Mouse (Mus musculus): ENCODE results near the gene Hcn4. TPM values are rescaled to one million over a fixed set of nuclear protein-coding genes. Genes with fewer than 3 reads are reported as not detected.

Gene Hcn4
- polyA plus RNA-seq (2014; fragmentation: Nextera tagmentation; extraction: Ambion mirVana) = 0.30 and 0.35 TPM in 2 replicates

GRCm38 (mm10) chr9:58823139-58823917 is at the start of gene Hcn4:
Hcn4 (plus strand) TSS chr9:58823412.
- Histone ChIP-seq H3K36me3 (ENCODE audit: control insufficient read depth, insufficient read depth, low read length) (no peaks in the 10 kb centered on the region), H3K27me3 (ENCODE audit: control insufficient read depth, insufficient read depth, low read length) (peaks cover 35% of the 10 kb centered on the region), H3K4me3 (ENCODE audit: low read depth, low read length) (peak within 1 kb of the TSS; percentile 75), H3K27ac (replicated peaks; ENCODE audit: low read depth, low read length) (no peak within 1 kb of the TSS), H3K9ac (ENCODE audit: low read length) (peak within 1 kb of the TSS; percentile 77), H3K9me3 (ENCODE audit: control insufficient read depth, low read length) (no peaks in the 10 kb centered on the region), H3K4me1 (ENCODE audit: control insufficient read depth, insufficient read depth, low read length) (0 out of 2 replicates have a peak, but pooled peaks cover 13% of the 10 kb centered on the region), H3K4me2 (ENCODE audit: low read depth, severe bottlenecking) (peak within 1 kb of the TSS; percentile 99)
- ATAC-seq (ENCODE audit: insufficient number of reproducible peaks, low FRiP score, low TSS enrichment, low read depth) (0 out of 2 replicates have a peak, but pooled peaks have one; percentile 2), DNase-seq (ENCODE audit: low spot score) (peak; percentile 57)
- under 1% methylated on average over 89 of the region's 95 CpGs for WGBS

DNA sequence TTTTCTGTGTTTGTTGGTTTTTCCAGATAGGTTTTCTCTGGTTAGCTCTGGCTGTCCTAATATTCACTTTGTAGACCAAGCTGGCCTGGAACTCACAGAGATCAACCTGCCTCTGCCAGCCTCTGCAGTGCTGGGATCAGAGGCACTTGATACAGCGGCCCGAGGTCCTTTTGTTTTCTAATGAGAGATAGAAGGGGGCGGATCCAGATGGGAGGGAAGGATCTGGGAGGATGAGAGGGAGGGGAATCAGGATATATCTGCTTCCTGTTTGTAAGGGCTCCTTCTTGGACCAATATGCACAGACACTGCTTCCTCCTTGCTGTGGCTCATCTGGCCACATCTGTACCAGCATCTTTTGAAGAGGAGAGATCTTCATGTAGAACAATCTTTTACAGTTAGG is 48.5 kb upstream of the Hcn4 start:
- Histone ChIP-seq H3K9ac (ENCODE audit: low read length) (no peak overlapping the region), H3K4me1 (ENCODE audit: control insufficient read depth, insufficient read depth, low read length) (no peaks in the 10 kb centered on the region), H3K27me3 (ENCODE audit: control insufficient read depth, insufficient read depth, low read length) (no peaks in the 10 kb centered on the region), H3K4me3 (ENCODE audit: low read depth, low read length) (no peak overlapping the region), H3K4me2 (ENCODE audit: low read depth, severe bottlenecking) (no peak overlapping the region), H3K9me3 (ENCODE audit: control insufficient read depth, low read length) (no peaks in the 10 kb centered on the region), H3K27ac (replicated peaks; ENCODE audit: low read depth, low read length) (no peak overlapping the region), H3K36me3 (ENCODE audit: control insufficient read depth, insufficient read depth, low read length) (no peaks in the 10 kb centered on the region)
- WGBS = 59% methylated on average over 3 of the region's 3 CpGs
- DNase-seq (ENCODE audit: low spot score) (no peak), ATAC-seq (ENCODE audit: insufficient number of reproducible peaks, low FRiP score, low TSS enrichment, low read depth) (no peak)

GRCm38 (mm10) chr9:58775363-58775762 is 47.8 kb upstream of the Hcn4 start:
- Histone ChIP-seq H3K27ac (replicated peaks; ENCODE audit: low read depth, low read length) (no peak overlapping the region), H3K4me2 (ENCODE audit: low read depth, severe bottlenecking) (no peak overlapping the region), H3K9me3 (ENCODE audit: control insufficient read depth, low read length) (no peaks in the 10 kb centered on the region), H3K9ac (ENCODE audit: low read length) (no peak overlapping the region), H3K27me3 (ENCODE audit: control insufficient read depth, insufficient read depth, low read length) (no peaks in the 10 kb centered on the region), H3K36me3 (ENCODE audit: control insufficient read depth, insufficient read depth, low read length) (no peaks in the 10 kb centered on the region), H3K4me1 (ENCODE audit: control insufficient read depth, insufficient read depth, low read length) (no peaks in the 10 kb centered on the region), H3K4me3 (ENCODE audit: low read depth, low read length) (no peak overlapping the region)
- no peak for DNase-seq (ENCODE audit: low spot score)
- WGBS = 16% methylated on average over 2 of the region's 2 CpGs
- no peak for ATAC-seq (ENCODE audit: insufficient number of reproducible peaks, low FRiP score, low TSS enrichment, low read depth)

DNA sequence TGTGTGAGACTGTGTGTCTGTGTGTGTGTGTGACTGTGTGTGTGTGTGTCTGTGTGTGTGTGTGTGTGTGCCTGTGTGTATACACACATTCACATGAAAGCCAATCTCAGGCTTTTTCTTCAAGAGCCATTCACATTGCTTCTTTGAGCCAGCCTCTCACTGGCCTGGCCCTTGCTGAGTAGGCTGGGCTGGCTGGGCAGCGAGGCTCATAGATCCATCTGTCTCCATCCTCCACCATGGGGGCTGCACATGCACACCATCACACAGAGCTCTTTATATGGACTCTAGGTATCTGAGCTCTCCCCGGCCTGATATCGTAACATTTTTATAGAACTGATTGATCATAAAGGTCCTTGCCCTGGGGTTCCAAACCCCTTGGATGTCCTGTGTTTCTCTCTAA is 33.7 kb upstream of the Hcn4 start:
- 79% methylated on average over 3 of the region's 3 CpGs for WGBS
- DNase-seq (ENCODE audit: low spot score) = no peak
- Histone ChIP-seq H3K4me1 (ENCODE audit: control insufficient read depth, insufficient read depth, low read length) (no peaks in the 10 kb centered on the region), H3K9me3 (ENCODE audit: control insufficient read depth, low read length) (no peaks in the 10 kb centered on the region), H3K36me3 (ENCODE audit: control insufficient read depth, insufficient read depth, low read length) (no peaks in the 10 kb centered on the region), H3K27ac (replicated peaks; ENCODE audit: low read depth, low read length) (no peak overlapping the region), H3K4me2 (ENCODE audit: low read depth, severe bottlenecking) (no peak overlapping the region), H3K27me3 (ENCODE audit: control insufficient read depth, insufficient read depth, low read length) (no peaks in the 10 kb centered on the region), H3K9ac (ENCODE audit: low read length) (no peak overlapping the region), H3K4me3 (ENCODE audit: low read depth, low read length) (no peak overlapping the region)
- no peak for ATAC-seq (ENCODE audit: insufficient number of reproducible peaks, low FRiP score, low TSS enrichment, low read depth)

DNA sequence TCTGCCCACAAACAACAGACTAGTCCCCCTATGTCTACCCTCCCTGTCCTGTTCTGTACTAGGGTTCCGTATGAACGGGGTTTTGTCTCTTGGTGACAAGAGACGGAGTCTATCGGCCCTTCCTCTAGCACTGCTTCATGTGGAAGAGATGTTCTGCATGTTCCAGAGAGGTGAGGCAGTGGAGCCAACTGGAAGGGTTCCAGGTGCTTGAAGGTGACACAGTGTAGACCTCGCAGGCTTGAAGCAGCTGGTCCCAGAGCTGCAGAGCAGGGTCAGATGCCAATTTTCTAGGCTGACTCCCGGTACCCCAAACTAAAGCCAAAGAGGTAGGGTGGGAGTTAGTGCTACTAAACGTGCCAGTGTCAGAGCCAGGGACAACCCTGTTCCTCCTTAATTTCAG is 25.1 kb upstream of the Hcn4 start:
- Histone ChIP-seq H3K27ac (replicated peaks; ENCODE audit: low read depth, low read length) (no peak overlapping the region), H3K9ac (ENCODE audit: low read length) (no peak overlapping the region), H3K4me1 (ENCODE audit: control insufficient read depth, insufficient read depth, low read length) (no peaks in the 10 kb centered on the region), H3K27me3 (ENCODE audit: control insufficient read depth, insufficient read depth, low read length) (no peaks in the 10 kb centered on the region), H3K36me3 (ENCODE audit: control insufficient read depth, insufficient read depth, low read length) (no peaks in the 10 kb centered on the region), H3K4me2 (ENCODE audit: low read depth, severe bottlenecking) (no peak overlapping the region), H3K9me3 (ENCODE audit: control insufficient read depth, low read length) (no peaks in the 10 kb centered on the region), H3K4me3 (ENCODE audit: low read depth, low read length) (no peak overlapping the region)
- ATAC-seq (ENCODE audit: insufficient number of reproducible peaks, low FRiP score, low TSS enrichment, low read depth) (no peak), DNase-seq (ENCODE audit: low spot score) (no peak)
- 91% methylated on average over 7 of the region's 7 CpGs for WGBS

DNA sequence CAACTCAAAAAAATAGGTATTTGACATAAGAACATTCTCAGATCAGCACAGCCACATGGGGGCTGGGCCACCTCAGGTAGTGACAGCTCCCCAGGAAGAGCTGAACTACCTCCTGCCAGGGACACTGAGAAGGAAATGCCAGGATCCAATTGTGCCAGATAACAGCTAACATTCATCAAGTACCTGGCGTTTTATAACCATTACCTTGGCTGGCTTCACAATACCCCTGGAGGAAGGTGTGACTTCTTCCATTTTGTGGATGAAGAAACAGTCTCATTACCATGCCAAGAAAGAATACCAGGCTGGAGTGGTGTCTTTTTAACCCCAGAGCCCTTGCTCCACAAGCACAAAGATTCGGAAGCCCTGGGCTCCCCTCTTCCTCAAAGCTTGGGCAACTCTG is 21.8 kb upstream of the Hcn4 start:
- Histone ChIP-seq H3K36me3 (ENCODE audit: control insufficient read depth, insufficient read depth, low read length) (no peaks in the 10 kb centered on the region), H3K9me3 (ENCODE audit: control insufficient read depth, low read length) (no peaks in the 10 kb centered on the region), H3K27ac (replicated peaks; ENCODE audit: low read depth, low read length) (no peak overlapping the region), H3K9ac (ENCODE audit: low read length) (no peak overlapping the region), H3K4me1 (ENCODE audit: control insufficient read depth, insufficient read depth, low read length) (no peaks in the 10 kb centered on the region), H3K4me3 (ENCODE audit: low read depth, low read length) (no peak overlapping the region), H3K4me2 (ENCODE audit: low read depth, severe bottlenecking) (no peak overlapping the region), H3K27me3 (ENCODE audit: control insufficient read depth, insufficient read depth, low read length) (no peaks in the 10 kb centered on the region)
- DNase-seq (ENCODE audit: low spot score) (no peak), ATAC-seq (ENCODE audit: insufficient number of reproducible peaks, low FRiP score, low TSS enrichment, low read depth) (no peak)
- WGBS = 72% methylated on average over 2 of the region's 2 CpGs

- no peaks in the 10 kb centered on the region for H3K4me1 ChIP-seq (ENCODE audit: control insufficient read depth, insufficient read depth, low read length)
- no peaks in the 10 kb centered on the region for H3K9me3 ChIP-seq (ENCODE audit: control insufficient read depth, low read length)
- WGBS = 38% methylated on average over 4 of the region's 4 CpGs
- no peak overlapping the region for H3K4me3 ChIP-seq (ENCODE audit: low read depth, low read length)
- H3K36me3 ChIP-seq (ENCODE audit: control insufficient read depth, insufficient read depth, low read length) = no peaks in the 10 kb centered on the region
- H3K27me3 ChIP-seq (ENCODE audit: control insufficient read depth, insufficient read depth, low read length) = no peaks in the 10 kb centered on the region
- no peak overlapping the region for H3K9ac ChIP-seq (ENCODE audit: low read length)
- no peak overlapping the region for H3K27ac ChIP-seq (replicated peaks; ENCODE audit: low read depth, low read length)
- no peak overlapping the region for H3K4me2 ChIP-seq (ENCODE audit: low read depth, severe bottlenecking)
- DNase-seq (ENCODE audit: low spot score) (no peak), ATAC-seq (ENCODE audit: insufficient number of reproducible peaks, low FRiP score, low TSS enrichment, low read depth) (no peak)
These were observed 20.9 kb upstream of the Hcn4 start for GRCm38 (mm10) chr9:58802294-58802693.

DNA sequence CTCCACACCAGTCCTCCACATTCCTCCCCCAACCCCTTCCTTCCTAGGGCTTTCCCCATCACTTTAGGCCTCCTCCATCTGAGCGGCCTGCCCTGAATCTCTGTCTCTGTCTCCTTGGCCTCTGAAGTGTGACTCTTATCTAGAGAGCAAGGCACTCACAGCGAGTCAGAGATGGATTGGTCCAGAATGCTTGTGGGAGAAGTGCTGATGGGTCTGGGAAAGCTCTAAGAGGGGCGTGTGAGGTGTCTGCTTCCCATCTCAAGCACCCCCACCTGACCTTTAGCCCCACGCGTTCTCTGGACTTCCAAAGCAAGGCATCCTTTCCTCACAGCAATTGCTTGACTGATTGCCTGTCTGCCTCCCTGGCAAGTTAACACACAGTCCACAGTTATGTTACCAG is 20.4 kb upstream of the Hcn4 start:
- WGBS = 12% methylated on average over 5 of the region's 5 CpGs
- Histone ChIP-seq H3K4me2 (ENCODE audit: low read depth, severe bottlenecking) (no peak overlapping the region), H3K27me3 (ENCODE audit: control insufficient read depth, insufficient read depth, low read length) (no peaks in the 10 kb centered on the region), H3K9ac (ENCODE audit: low read length) (no peak overlapping the region), H3K4me1 (ENCODE audit: control insufficient read depth, insufficient read depth, low read length) (no peaks in the 10 kb centered on the region), H3K36me3 (ENCODE audit: control insufficient read depth, insufficient read depth, low read length) (no peaks in the 10 kb centered on the region), H3K4me3 (ENCODE audit: low read depth, low read length) (no peak overlapping the region), H3K27ac (replicated peaks; ENCODE audit: low read depth, low read length) (no peak overlapping the region), H3K9me3 (ENCODE audit: control insufficient read depth, low read length) (no peaks in the 10 kb centered on the region)
- DNase-seq (ENCODE audit: low spot score) = no peak
- no peak for ATAC-seq (ENCODE audit: insufficient number of reproducible peaks, low FRiP score, low TSS enrichment, low read depth)
